Mouse (Mus musculus) layer of hippocampus, adult 2 months (tissue): ENCODE data around the gene Abtb2. TPM values are rescaled to one million over a fixed set of nuclear protein-coding genes. Genes with fewer than 3 reads are reported as not detected.
"Not testable (repeated sequence)": the region's sequence is repeated elsewhere in the genome, so short reads cannot be mapped to it uniquely, and the experiment has no call there.

Experiments
- DNase-seq, 2 experiments: peaks; one replicate each; pipeline ENCODE4 v3.0.0; 2022; ENCODE audit warnings: low spot score in 2 of 2
- H3K27ac ChIP-seq: fragments of 200-600 bp; 2 replicates; pipeline ENCODE4 v1.8.1; 2022
- H3K4me3 ChIP-seq: fragments of 200-600 bp; 2 replicates; pipeline ENCODE4 v1.8.1; 2022; ENCODE audit warnings: mild to moderate bottlenecking
- CTCF ChIP-seq: fragments of 200-600 bp; conservative IDR thresholded peaks from 2 replicates; pipeline ENCODE4 v1.8.1; 2022; ENCODE audit warnings: antibody characterized with exemption, mild to moderate bottlenecking, moderate library complexity
- long read RNA-seq, 2 experiments: library from polyadenylated mRNA; stranded (forward); transcript quantifications; one replicate each; pipeline ENCODE4 v2.0.0; 2021; ENCODE audit warnings: borderline mapping rate in 2 of 2
- total RNA-seq, 2 experiments: library from RNA; stranded (reverse); gene quantifications; 2 replicates each; pipeline ENCODE4 v1.2.3; 2021

Abtb2 gene
- 10 to 100 TPM in 1 of 2 experiments, 1 to 10 TPM in 1; 9.5 to 10.3 TPM for total RNA-seq
- long read RNA-seq, experiment 1, full-length matches to known transcripts, result 10 of 18 reads
- long read RNA-seq, experiment 1, partial matches to known transcripts, result 0 of 18 reads
- long read RNA-seq, experiment 1, other reads (novel, unspliced or antisense), result 8 of 18 reads
- long read RNA-seq, experiment 2, full-length matches to known transcripts, result 6 of 20 reads
- long read RNA-seq, experiment 2, partial matches to known transcripts, result 3 of 20 reads
- long read RNA-seq, experiment 2, other reads (novel, unspliced or antisense), result 11 of 20 reads

- H3K4me3 ChIP-seq, result peak within 1 kb of the TSS; percentile 68
- H3K27ac ChIP-seq, result peak within 1 kb of the TSS; percentile 78
- peak; percentile 84 to 93 for DNase-seq
- TF ChIP-seq CTCF, result peak; percentile 50
Measured at GRCm38 (mm10) chr2:103565732-103566422, at the start of gene Abtb2. Gene Abtb2 (plus strand): TSS chr2:103566310.

- H3K27ac ChIP-seq, result no peak overlapping the region
- no peak for TF ChIP-seq CTCF
- H3K4me3 ChIP-seq, result no peak overlapping the region
- DNase-seq, result no peak
Measured at GRCm38 (mm10) chr2:103516472-103516871, 49.6 kb upstream of the Abtb2 start.

GRCm38 (mm10) chr2:103525596-103525995 is 40.5 kb upstream of the Abtb2 start:
- no peak for DNase-seq
- TF ChIP-seq CTCF, result no peak
- H3K4me3 ChIP-seq, result no peak overlapping the region

GRCm38 (mm10) chr2:103547132-103547531 is 19.0 kb upstream of the Abtb2 start:
- TF ChIP-seq CTCF, result peak; percentile 98
- no peak overlapping the region for H3K4me3 ChIP-seq
- no peak overlapping the region for H3K27ac ChIP-seq
- peak; percentile 44 to 58 for DNase-seq

More at GRCm38 (mm10) chr2:103525596-103525995, 40.5 kb upstream of the Abtb2 start:
- H3K27ac ChIP-seq, result no peak overlapping the region

- not testable (repeated sequence) for DNase-seq, H3K4me3 ChIP-seq, H3K27ac ChIP-seq
Measured at GRCm38 (mm10) chr2:103550301-103550700, 15.8 kb upstream of the Abtb2 start.

- Histone ChIP-seq H3K27ac (no peak overlapping the region), H3K4me3 (no peak overlapping the region)
- DNase-seq, result no peak
- TF ChIP-seq CTCF, result no peak
Measured at GRCm38 (mm10) chr2:103554041-103554440, 12.1 kb upstream of the Abtb2 start.

- no peak overlapping the region for H3K4me3 ChIP-seq
- TF ChIP-seq CTCF, result peak; percentile 56
- no peak for DNase-seq
Measured at GRCm38 (mm10) chr2:103556125-103556877, 9.8 kb upstream of the Abtb2 start.

GRCm38 (mm10) chr2:103560955-103561354 is 5.2 kb upstream of the Abtb2 start:
- TF ChIP-seq CTCF, result no peak
- Histone ChIP-seq H3K27ac (no peak overlapping the region), H3K4me3 (no peak overlapping the region)
- no peak for DNase-seq

More at GRCm38 (mm10) chr2:103556125-103556877, 9.8 kb upstream of the Abtb2 start:
- no peak overlapping the region for H3K27ac ChIP-seq

GRCm38 (mm10) chr2:103564427-103565023 is 1.6 kb upstream of the Abtb2 start:
- peak; percentile 100 for TF ChIP-seq CTCF
- no peak for DNase-seq
- Histone ChIP-seq H3K4me3 (peak overlapping the region; percentile 68; the same call in 1 of the 2 replicates), H3K27ac (no peak overlapping the region)

- peak; percentile 32 to 49 for DNase-seq
- H3K27ac ChIP-seq, result peak overlapping the region; percentile 43
- H3K4me3 ChIP-seq, result peak overlapping the region; percentile 68
- TF ChIP-seq CTCF, result no peak
Measured at GRCm38 (mm10) chr2:103565171-103565591, 929 bp upstream of the Abtb2 start.

GRCm38 (mm10) chr2:103566423-103566712 is 258 bp downstream of the Abtb2 start:
- peak overlapping the region; percentile 78 for H3K27ac ChIP-seq
- no peak for DNase-seq
- TF ChIP-seq CTCF, result no peak
- peak overlapping the region; percentile 68 for H3K4me3 ChIP-seq

- peak overlapping the region; percentile 68 for H3K4me3 ChIP-seq
- TF ChIP-seq CTCF, result no peak
- no peak for DNase-seq
- peak overlapping the region; percentile 78 for H3K27ac ChIP-seq
Measured at GRCm38 (mm10) chr2:103566713-103567521, 807 bp downstream of the Abtb2 start.
